Mouse (Mus musculus): ENCODE data around the gene Taok1.
"Not testable (repeated sequence)": the region's sequence is repeated elsewhere in the genome, so short reads cannot be mapped to it uniquely, and the experiment has no call there.

Gene Taok1

GRCm38 (mm10) chr11:77607538-77608455, at the start of gene Taok1:
Taok1 (minus strand) TSS chr11:77607815.
- DNase-seq = peak; percentile 97

- not testable (repeated sequence) for DNase-seq
Observed at GRCm38 (mm10) chr11:77653406-77654190, 46.0 kb upstream of the Taok1 start.

GRCm38 (mm10) chr11:77652484-77652883, 44.9 kb upstream of the Taok1 start:
- no peak for DNase-seq

- no peak for DNase-seq
Observed at GRCm38 (mm10) chr11:77648878-77649277, 41.3 kb upstream of the Taok1 start.

- no peak for DNase-seq
Observed at GRCm38 (mm10) chr11:77645481-77645880, 37.9 kb upstream of the Taok1 start.

GRCm38 (mm10) chr11:77641390-77641789, 33.8 kb upstream of the Taok1 start:
- no peak for DNase-seq

- DNase-seq = peak; percentile 90
Observed at GRCm38 (mm10) chr11:77630257-77630670, 22.6 kb upstream of the Taok1 start.

- DNase-seq = peak; percentile 42
Observed at GRCm38 (mm10) chr11:77629476-77629875, 21.9 kb upstream of the Taok1 start.

- DNase-seq = no peak
Observed at GRCm38 (mm10) chr11:77626596-77627535, 19.3 kb upstream of the Taok1 start.

- no peak for DNase-seq
Observed at GRCm38 (mm10) chr11:77625061-77625855, 17.6 kb upstream of the Taok1 start.

- no peak for DNase-seq
Observed at GRCm38 (mm10) chr11:77624441-77625060, 16.9 kb upstream of the Taok1 start.

GRCm38 (mm10) chr11:77624002-77624401, 16.4 kb upstream of the Taok1 start:
- DNase-seq = no peak

GRCm38 (mm10) chr11:77621902-77622535, 14.4 kb upstream of the Taok1 start:
- no peak for DNase-seq

GRCm38 (mm10) chr11:77615084-77615624, 7.5 kb upstream of the Taok1 start:
- no peak for DNase-seq

GRCm38 (mm10) chr11:77606835-77607537, 629 bp downstream of the Taok1 start:
- peak; percentile 60 for DNase-seq

GRCm38 (mm10) chr11:77606469-77606834, 1.2 kb downstream of the Taok1 start:
- DNase-seq = no peak

GRCm38 (mm10) chr11:77597266-77597665, 10.3 kb downstream of the Taok1 start:
- no peak for DNase-seq

GRCm38 (mm10) chr11:77591388-77591787, 16.2 kb downstream of the Taok1 start:
- no peak for DNase-seq

- no peak for DNase-seq
Observed at GRCm38 (mm10) chr11:77590801-77591200, 16.8 kb downstream of the Taok1 start.

- DNase-seq = no peak
Observed at GRCm38 (mm10) chr11:77585201-77585600, 22.4 kb downstream of the Taok1 start.
